Mouse (Mus musculus) E14TG2a.4 (cell line): ENCODE data around the gene Fabp7.

Source experiments
- CTCF ChIP-seq: conservative IDR thresholded peaks from 2 replicates; pipeline ENCODE4 v1.5.1; 2014; ENCODE audit warnings: low read length
- NANOG ChIP-seq: IDR thresholded peaks from 2 replicates; pipeline ENCODE4 v1.6.1; 2014; ENCODE audit warnings: borderline replicate concordance, low read length, mixed read lengths
- POU5F1 ChIP-seq: IDR thresholded peaks from 2 replicates; pipeline ENCODE4 v1.6.1; 2014; ENCODE audit warnings: low read length, borderline replicate concordance

- TF ChIP-seq CTCF, result no peak
- TF ChIP-seq NANOG, result no peak
- no peak for TF ChIP-seq POU5F1
These were observed 9.3 kb downstream of the Fabp7 start, which contains the start of gene Smpdl3a for GRCm38 (mm10) chr10:57794018-57794417.
